ENCODE assay signal across 16 mouse cellular contexts in the genomic region with DNA sequence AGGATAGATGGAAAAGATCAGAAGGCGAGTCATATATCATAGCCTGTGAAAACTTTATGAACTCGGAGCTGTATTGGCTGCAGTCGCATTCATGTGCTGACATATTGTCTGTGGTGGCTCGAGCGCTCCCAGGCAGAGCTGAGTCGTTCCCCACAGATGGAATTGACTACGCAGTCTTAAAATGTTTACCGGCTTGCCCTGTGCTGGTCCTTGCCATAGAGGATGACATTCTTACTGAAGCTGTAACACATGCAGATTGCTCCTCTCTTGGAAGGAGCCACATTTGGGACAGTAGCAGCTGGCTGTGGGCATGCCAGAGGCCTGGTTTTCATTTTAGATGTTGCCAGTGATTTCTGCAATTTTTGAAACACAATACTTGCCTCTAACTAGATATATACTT. TPM values are rescaled to one million over a fixed set of nuclear protein-coding genes. Genes with fewer than 3 reads are reported as not detected.
DNase-seq lines count a peak whose midpoint lies in the region; ATAC-seq lines count a peak whose summit lies in the region.
"Had no signal": no experiment of that assay in that cellular context is flagged by ENCODE, and none has a peak within 500 bp of the region (broad histone marks: within the 10 kb centered on the region; RNA-seq: fewer than 3 reads in every experiment).

No protein-coding gene starts in this region.

- peaks cover 28% of the 10 kb centered on the region for H3K4me1 ChIP-seq in embryonic facial prominence, embryonic 12.5 days
- peaks cover 54% of the 10 kb centered on the region for H3K4me1 ChIP-seq in limb, embryonic 12.5 days (replicated peaks)

- no peak overlapping the region for H3K9ac ChIP-seq in embryonic facial prominence, embryonic 12.5 days
- H3K9ac ChIP-seq in limb, embryonic 12.5 days (replicated peaks) = no peak overlapping the region
- H3K9ac ChIP-seq: hindbrain, embryonic 13.5 days; liver, embryonic 13.5 days had no signal

- H3K27me3 ChIP-seq in embryonic facial prominence, embryonic 12.5 days = no peaks in the 10 kb centered on the region
- H3K27me3 ChIP-seq in limb, embryonic 12.5 days = no peaks in the 10 kb centered on the region
- H3K27me3 ChIP-seq: hindbrain, embryonic 13.5 days had no signal

- 0 out of 2 replicates have a peak, but pooled peaks cover 8% of the 10 kb centered on the region for H3K36me3 ChIP-seq in embryonic facial prominence, embryonic 12.5 days
- peaks cover 22% of the 10 kb centered on the region for H3K36me3 ChIP-seq in limb, embryonic 12.5 days
- H3K36me3 ChIP-seq: hindbrain, embryonic 13.5 days; liver, embryonic 13.5 days had no signal

- no peak overlapping the region for H3K4me3 ChIP-seq in embryonic facial prominence, embryonic 12.5 days
- no peak overlapping the region; the same call in 1 of the 2 replicates for H3K4me3 ChIP-seq in limb, embryonic 12.5 days (replicated peaks)
- H3K4me3 ChIP-seq: hindbrain, embryonic 13.5 days; liver, embryonic 13.5 days had no signal

- intact Hi-C loops in heart, postnatal 10 days (cut with DNase I) = no loop called here

- DNase-seq in heart, adult 11 months = peak; percentile 53
- no peak for DNase-seq in heart, postnatal 10 days
- peak; percentile 80 for DNase-seq in 3T3-L1 (ENCODE audit: low read depth, low spot score)
- DNase-seq in B cell, adult 2 months = no peak
- DNase-seq: cerebellum, adult 8-10 months; gastrocnemius, postnatal 10 days; liver, embryonic 13.5 days; right cerebral cortex, postnatal 25 days; thymus, adult 18-20 months had no signal

- 53% methylated on average over 8 of the region's 8 CpGs for WGBS in embryonic facial prominence, embryonic 12.5 days
- WGBS in limb, embryonic 12.5 days = 40% methylated on average over 8 of the region's 8 CpGs

- H3K4me2 ChIP-seq in embryonic facial prominence, embryonic 12.5 days (replicated peaks) = peak overlapping the region; percentile 60
- H3K4me2 ChIP-seq in limb, embryonic 12.5 days = peak overlapping the region; percentile 63
- H3K4me2 ChIP-seq: hindbrain, embryonic 13.5 days; liver, embryonic 13.5 days had no signal

- H3K9me3 ChIP-seq in embryonic facial prominence, embryonic 12.5 days = no peaks in the 10 kb centered on the region
- H3K9me3 ChIP-seq in limb, embryonic 12.5 days = no peaks in the 10 kb centered on the region
- H3K9me3 ChIP-seq: hindbrain, embryonic 13.5 days; liver, embryonic 13.5 days had no signal

- H3K27ac ChIP-seq in embryonic facial prominence, embryonic 12.5 days = 0 out of 2 replicates have a peak overlapping the region, but pooled peaks have one; percentile 41
- peak overlapping the region; percentile 35 for H3K27ac ChIP-seq in limb, embryonic 12.5 days
- H3K27ac ChIP-seq: hindbrain, embryonic 13.5 days; liver, embryonic 13.5 days had no signal

- no peak for ATAC-seq in embryonic facial prominence, embryonic 12.5 days (ENCODE audit: insufficient number of reproducible peaks, insufficient read depth, low FRiP score, low TSS enrichment)
- no peak for ATAC-seq in limb, embryonic 12.5 days (ENCODE audit: insufficient number of reproducible peaks, insufficient read depth, low FRiP score, low TSS enrichment, low read depth)
- ATAC-seq in frontal cortex, adult (ENCODE audit: low TSS enrichment) = no peak
- ATAC-seq: lung, postnatal 0 days; midbrain, embryonic 16.5 days had no signal

RNA-seq across cellular contexts. Expression of gene Plod2, which starts 4.4 kb away (rescaled TPM):
- total RNA-seq in heart, postnatal 10 days (2021) = 10 to 100 TPM; 22.8 to 23.9 TPM
- polyA plus RNA-seq in embryonic facial prominence, embryonic 12.5 days (2016; fragmentation: Nextera tagmentation; extraction: Ambion mirVana) = 60.5 and 61.0 TPM in 2 replicates
- polyA plus RNA-seq in limb, embryonic 12.5 days (2016; fragmentation: Nextera tagmentation; extraction: Ambion mirVana) = 51.5 and 52.2 TPM in 2 replicates
- total RNA-seq: MEL had no signal

Comparison
In these comparisons a context has a peak if more than half of its experiments do, and no peak if none do; other contexts are left out.
1. DNase-seq: peak in heart, adult 11 months (single experiment) and 3T3-L1 (single experiment); none in heart, postnatal 10 days (0 of 2) and B cell, adult 2 months (0 of 2).